Mouse (Mus musculus) liver, postnatal 0 days (tissue): ENCODE measurements around the gene Mtcl1. TPM values are rescaled to one million over a fixed set of nuclear protein-coding genes. Genes with fewer than 3 reads are reported as not detected.

Source experiments
- ATAC-seq: fragments of 200-750 bp; cut with Nextera tagmentation; 2 replicates; pipeline ENCODE4 v1.8.0; 2017; ENCODE audit warnings: mild to moderate bottlenecking, moderate library complexity
- DNase-seq: peaks from one replicate; pipeline ENCODE4 v3.0.0-alpha.2; 2016
- H3K27ac ChIP-seq: fragments of 300-500 bp; sonication (generic); 2 replicates; pipeline ENCODE4 v1.5.1; 2014; ENCODE audit warnings: antibody characterized with exemption, moderate library complexity, mild to moderate bottlenecking, low read depth
- H3K27me3 ChIP-seq: fragments of 300-500 bp; sonication (generic); 2 replicates; pipeline ENCODE4 v1.6.1; 2014; ENCODE audit warnings: low read length, control low read depth, mixed read lengths; ENCODE audit not compliant: insufficient read depth
- H3K36me3 ChIP-seq: fragments of 300-500 bp; sonication (generic); replicated peaks from 2 replicates; pipeline ENCODE4 v1.6.1; 2014; ENCODE audit warnings: mild to moderate bottlenecking, control low read depth, low read length, moderate library complexity, mixed read lengths; ENCODE audit not compliant: insufficient read depth
- H3K4me1 ChIP-seq: fragments of 300-500 bp; sonication (generic); 2 replicates; pipeline ENCODE4 v1.6.1; 2014; ENCODE audit warnings: antibody characterized with exemption, mild to moderate bottlenecking, control low read depth; ENCODE audit not compliant: insufficient read depth
- H3K4me2 ChIP-seq: fragments of 300-500 bp; sonication (generic); 2 replicates; pipeline ENCODE4 v1.6.1; 2014; ENCODE audit warnings: low read depth, mild to moderate bottlenecking, low read length, moderate library complexity, mixed read lengths
- H3K4me3 ChIP-seq: fragments of 300-500 bp; sonication (generic); 2 replicates; pipeline ENCODE4 v1.5.1; 2014; ENCODE audit warnings: low read depth, low read length
- H3K9ac ChIP-seq: fragments of 300-500 bp; sonication (generic); replicated peaks from 2 replicates; pipeline ENCODE4 v1.6.1; 2014; ENCODE audit warnings: mild to moderate bottlenecking, moderate library complexity
- H3K9me3 ChIP-seq: fragments of 300-500 bp; sonication (generic); 2 replicates; pipeline ENCODE4 v1.6.1; 2016; ENCODE audit warnings: mild to moderate bottlenecking, control low read depth, low read length, mixed read lengths
- CTCF ChIP-seq: sonication (generic); IDR thresholded peaks from 2 replicates; pipeline ENCODE4 v1.5.1; 2016; ENCODE audit warnings: antibody characterized with exemption, low read depth
- EP300 ChIP-seq: IDR thresholded peaks from 2 replicates; pipeline ENCODE4 v1.6.1; 2016; ENCODE audit warnings: antibody characterized with exemption, low read depth, mild to moderate bottlenecking
- WGBS: fragments of 180-500 bp; shearing (Covaris S2); extraction: QIAGEN DNeasy Blood & Tissue Kit; methylation state at CpG from one replicate; pipeline ENCODE4 v1.1.7; 2014; ENCODE audit not compliant: insufficient replicate concordance; 5-methylcytosine and 5-hydroxymethylcytosine counted together
- polyA plus RNA-seq: library from polyadenylated mRNA; unstranded; fragments of >200 nt; fragmentation: Nextera tagmentation; extraction: Ambion mirVana; gene quantifications from 2 replicates; pipeline ENCODE4 v1.2.1, GENCODE M21; 2015

The Mtcl1 gene
- polyA plus RNA-seq, 1 experiment from 2014 or later = 0.14 TPM

DNA sequence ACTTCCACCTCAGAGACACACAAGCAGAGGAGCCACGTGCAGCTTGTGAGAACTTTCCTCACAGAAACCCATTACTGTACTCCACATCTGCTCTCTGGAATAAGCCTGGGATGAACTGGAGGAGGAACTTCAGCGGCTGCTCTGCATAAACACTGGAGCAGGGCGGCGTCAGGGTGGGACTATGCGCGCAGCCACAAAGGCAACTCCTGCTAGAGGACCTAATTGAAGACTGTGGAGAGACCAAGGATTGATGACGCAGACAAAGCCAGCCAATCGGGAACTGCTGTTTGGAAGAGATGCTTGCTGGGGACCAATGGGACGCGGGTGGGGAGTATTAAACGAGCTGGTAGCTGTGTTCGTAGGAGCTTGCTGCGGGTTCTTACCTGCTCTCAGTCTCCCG lies 127.6 kb downstream of the Mtcl1 start:
- WGBS = 75% methylated on average over 14 of the region's 14 CpGs
- ATAC-seq = no peak

DNA sequence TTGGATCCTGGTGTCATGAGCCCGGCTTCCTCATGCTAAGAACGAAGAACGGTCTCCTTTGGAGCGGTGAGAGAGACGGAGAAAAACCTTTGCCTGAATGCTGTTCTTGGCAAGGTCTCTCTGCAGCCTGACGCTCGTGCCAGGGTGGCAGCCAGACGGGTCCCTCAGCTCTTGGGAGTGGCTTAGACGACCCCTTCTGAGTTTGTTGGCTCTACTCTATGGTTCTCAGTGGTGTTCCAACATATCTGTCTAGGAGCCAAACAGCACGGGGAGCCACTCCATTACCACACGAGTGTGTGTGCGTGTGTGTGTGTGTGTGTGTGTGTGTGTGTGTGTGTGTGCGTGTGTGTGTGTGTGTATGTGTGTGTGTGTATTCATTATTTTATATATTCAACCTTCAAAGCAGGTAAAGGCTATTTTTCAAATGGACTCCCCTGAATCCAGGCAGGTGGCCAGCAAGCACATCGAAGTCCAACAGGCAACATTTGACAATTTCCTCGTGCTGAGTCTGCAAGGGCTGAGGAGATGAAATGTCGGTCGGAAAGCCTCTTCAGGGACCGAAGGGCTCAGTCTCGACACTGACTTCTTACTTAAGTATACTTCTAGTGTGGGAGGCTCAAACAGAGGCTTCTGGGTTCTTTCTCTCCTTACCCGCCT lies 128.7 kb downstream of the Mtcl1 start:
- 79% methylated on average over 19 of the region's 20 CpGs for WGBS
- Histone ChIP-seq H3K27me3 (no peaks in the 10 kb centered on the region), H3K4me2 (no peak overlapping the region), H3K27ac (no peak overlapping the region), H3K4me3 (no peak overlapping the region), H3K9ac (no peak overlapping the region), H3K36me3 (no peaks in the 10 kb centered on the region), H3K9me3 (no peaks in the 10 kb centered on the region), H3K4me1 (no peaks in the 10 kb centered on the region)
- ATAC-seq (no peak), DNase-seq (no peak)
- TF ChIP-seq CTCF = no peak
- no peak for TF ChIP-seq EP300

More for the DNA sequence above, 127.6 kb downstream of the Mtcl1 start:
- DNase-seq = no peak
- Histone ChIP-seq H3K9ac (no peak overlapping the region), H3K4me3 (no peak overlapping the region), H3K36me3 (no peaks in the 10 kb centered on the region), H3K9me3 (no peaks in the 10 kb centered on the region), H3K27me3 (no peaks in the 10 kb centered on the region), H3K27ac (no peak overlapping the region), H3K4me1 (no peaks in the 10 kb centered on the region), H3K4me2 (no peak overlapping the region)
- TF ChIP-seq CTCF (no peak), EP300 (no peak)

DNA sequence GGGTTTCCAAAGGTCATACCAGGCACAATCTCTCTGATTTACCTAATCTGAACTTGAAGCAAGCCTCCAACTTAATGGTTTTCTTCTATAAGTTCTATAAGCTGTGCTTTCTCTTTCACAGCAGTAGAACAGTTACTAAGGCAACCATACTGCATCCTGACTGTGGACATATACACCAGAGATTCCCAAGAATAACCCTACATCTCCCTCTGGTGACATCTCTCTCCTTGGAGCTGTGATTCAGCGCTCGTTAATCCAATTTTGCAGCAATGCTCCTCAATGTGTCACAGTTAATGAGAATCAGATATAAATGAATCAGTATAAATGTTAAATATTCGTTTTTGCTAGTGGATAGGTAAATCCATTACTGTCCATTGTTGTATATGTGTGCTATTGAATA lies 131.5 kb downstream of the Mtcl1 start:
- WGBS = 74% methylated on average over 3 of the region's 3 CpGs
- DNase-seq (no peak), ATAC-seq (no peak)
- H3K9ac ChIP-seq = no peak overlapping the region
- H3K4me3 ChIP-seq = no peak overlapping the region
- no peak overlapping the region for H3K27ac ChIP-seq
- no peaks in the 10 kb centered on the region for H3K27me3 ChIP-seq
- H3K36me3 ChIP-seq = no peaks in the 10 kb centered on the region
- no peaks in the 10 kb centered on the region for H3K4me1 ChIP-seq
- TF ChIP-seq CTCF (no peak), EP300 (no peak)
- no peak overlapping the region for H3K4me2 ChIP-seq
- H3K9me3 ChIP-seq = no peaks in the 10 kb centered on the region

DNA sequence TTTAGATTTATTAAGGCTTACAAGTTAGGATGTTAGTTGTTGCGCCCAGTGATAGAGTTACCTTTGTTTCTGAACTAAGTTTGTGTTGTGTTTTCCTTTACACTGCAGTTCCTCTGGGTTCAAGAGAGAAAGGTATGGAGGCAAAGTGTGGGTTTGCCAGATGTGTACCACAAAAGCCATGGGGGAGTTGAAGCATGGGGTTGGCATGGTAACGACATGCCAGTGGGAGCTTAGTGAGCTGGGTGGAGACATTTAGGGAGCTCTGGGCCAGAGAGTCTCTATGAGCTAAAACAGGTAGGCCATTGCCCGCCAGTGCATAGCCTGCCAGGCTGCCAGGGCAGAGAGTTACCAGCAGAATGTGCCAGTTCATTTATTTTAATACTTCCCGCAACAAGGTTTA lies 132.0 kb downstream of the Mtcl1 start:
- Histone ChIP-seq H3K9me3 (no peaks in the 10 kb centered on the region), H3K27ac (no peak overlapping the region), H3K36me3 (no peaks in the 10 kb centered on the region), H3K4me2 (no peak overlapping the region), H3K27me3 (no peaks in the 10 kb centered on the region), H3K9ac (no peak overlapping the region), H3K4me1 (no peaks in the 10 kb centered on the region), H3K4me3 (no peak overlapping the region)
- ATAC-seq (no peak), DNase-seq (no peak)
- no peak for TF ChIP-seq EP300
- no peak for TF ChIP-seq CTCF
- 83% methylated on average over 4 of the region's 4 CpGs for WGBS

GRCm38 (mm10) chr17:66317156-66317555 lies 132.4 kb downstream of the Mtcl1 start:
- 73% methylated on average over 5 of the region's 5 CpGs for WGBS
- ATAC-seq (no peak), DNase-seq (no peak)
- Histone ChIP-seq H3K27me3 (no peaks in the 10 kb centered on the region), H3K27ac (no peak overlapping the region), H3K36me3 (no peaks in the 10 kb centered on the region), H3K9me3 (no peaks in the 10 kb centered on the region), H3K4me3 (no peak overlapping the region), H3K9ac (no peak overlapping the region), H3K4me2 (no peak overlapping the region), H3K4me1 (no peaks in the 10 kb centered on the region)
- TF ChIP-seq CTCF (no peak), EP300 (no peak)

DNA sequence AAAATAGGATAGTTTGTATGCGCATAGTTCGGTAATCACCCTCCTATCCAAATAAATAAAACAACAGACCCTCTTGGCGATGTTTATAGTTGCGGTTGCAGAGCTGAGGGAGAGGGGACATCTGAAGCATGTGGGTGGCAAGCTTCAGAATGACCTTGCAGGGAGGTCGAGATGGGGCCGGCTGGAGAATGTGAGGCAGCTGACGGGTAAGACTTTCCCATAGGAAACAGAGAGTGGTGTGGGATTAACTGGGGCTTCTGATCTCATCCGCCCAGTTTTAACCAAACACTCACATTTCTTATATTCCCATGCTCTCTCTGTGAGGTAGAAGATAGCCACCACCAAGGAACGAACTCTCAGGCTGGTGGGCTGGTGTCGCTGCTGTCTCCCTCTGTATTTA lies 134.1 kb downstream of the Mtcl1 start:
- no peak for DNase-seq
- no peak for ATAC-seq
- Histone ChIP-seq H3K4me1 (no peaks in the 10 kb centered on the region), H3K27ac (no peak overlapping the region), H3K4me3 (no peak overlapping the region), H3K9ac (no peak overlapping the region), H3K27me3 (no peaks in the 10 kb centered on the region), H3K36me3 (no peaks in the 10 kb centered on the region), H3K4me2 (no peak overlapping the region), H3K9me3 (no peaks in the 10 kb centered on the region)
- TF ChIP-seq CTCF (no peak), EP300 (no peak)
- 26% methylated on average over 10 of the region's 10 CpGs for WGBS
